Mouse (Mus musculus) CH12.LX (cell line): ENCODE data around the gene Tgfa.

Experiments used
- CTCF ChIP-seq, 2 experiments: IDR thresholded peaks in 1 of 2; conservative IDR thresholded peaks in 1 of 2; 2 replicates each; pipeline ENCODE4 v1.5.1; 2011 to 2012; ENCODE audit warnings: low read depth in 2 of 2, low read length in 2 of 2, improper control_type of control experiment in 1 of 2, inconsistent platforms in 1 of 2, mild to moderate bottlenecking in 1 of 2, moderate library complexity in 1 of 2
- ELF1 ChIP-seq: IDR thresholded peaks from 2 replicates; pipeline ENCODE4 v1.6.1; 2014; ENCODE audit warnings: low read depth, mild to moderate bottlenecking, inconsistent platforms, low read length, improper control_type of control experiment
- EP300 ChIP-seq: IDR thresholded peaks from 2 replicates; pipeline ENCODE4 v1.6.1; 2011; ENCODE audit warnings: low read length, improper control_type of control experiment
- HCFC1 ChIP-seq: IDR thresholded peaks from 2 replicates; pipeline ENCODE4 v1.6.1; 2012; ENCODE audit warnings: low read depth, mild to moderate bottlenecking, inconsistent platforms, low read length, improper control_type of control experiment
- JUND ChIP-seq: conservative IDR thresholded peaks from 2 replicates; pipeline ENCODE4 v1.6.1; 2011; ENCODE audit warnings: low read depth, low read length, improper control_type of control experiment
- MAZ ChIP-seq: IDR thresholded peaks from 2 replicates; pipeline ENCODE4 v1.6.1; 2012; ENCODE audit warnings: low read depth, mild to moderate bottlenecking, inconsistent platforms, low read length, improper control_type of control experiment, moderate library complexity
- POLR2A ChIP-seq: IDR thresholded peaks from 2 replicates; pipeline ENCODE4 v1.6.1; 2011; ENCODE audit warnings: low read depth, mild to moderate bottlenecking, improper control_type of control experiment, low read length
- TCF12 ChIP-seq: IDR thresholded peaks from 2 replicates; pipeline ENCODE4 v1.6.1; 2014; ENCODE audit warnings: low read depth, mild to moderate bottlenecking, inconsistent platforms, low read length, improper control_type of control experiment
- USF1 ChIP-seq: IDR thresholded peaks from 2 replicates; pipeline ENCODE4 v1.6.1; 2014; ENCODE audit warnings: low read depth, mild to moderate bottlenecking, inconsistent platforms, low read length, improper control_type of control experiment
- USF2 ChIP-seq: conservative IDR thresholded peaks from 2 replicates; pipeline ENCODE4 v1.6.1; 2011; ENCODE audit warnings: low read depth, low read length, improper control_type of control experiment
- ZC3H11A ChIP-seq: IDR thresholded peaks from 2 replicates; pipeline ENCODE4 v1.6.1; 2012; ENCODE audit warnings: low read depth, mild to moderate bottlenecking, inconsistent platforms, low read length, improper control_type of control experiment
- ZKSCAN1 ChIP-seq: IDR thresholded peaks from 2 replicates; pipeline ENCODE4 v1.6.1; 2012; ENCODE audit warnings: low read depth, inconsistent platforms, low read length, improper control_type of control experiment, borderline replicate concordance
- ZMIZ1 ChIP-seq: IDR thresholded peaks from 2 replicates; pipeline ENCODE4 v1.6.1; 2012; ENCODE audit warnings: low read depth, mild to moderate bottlenecking, inconsistent platforms, low read length, improper control_type of control experiment

DNA sequence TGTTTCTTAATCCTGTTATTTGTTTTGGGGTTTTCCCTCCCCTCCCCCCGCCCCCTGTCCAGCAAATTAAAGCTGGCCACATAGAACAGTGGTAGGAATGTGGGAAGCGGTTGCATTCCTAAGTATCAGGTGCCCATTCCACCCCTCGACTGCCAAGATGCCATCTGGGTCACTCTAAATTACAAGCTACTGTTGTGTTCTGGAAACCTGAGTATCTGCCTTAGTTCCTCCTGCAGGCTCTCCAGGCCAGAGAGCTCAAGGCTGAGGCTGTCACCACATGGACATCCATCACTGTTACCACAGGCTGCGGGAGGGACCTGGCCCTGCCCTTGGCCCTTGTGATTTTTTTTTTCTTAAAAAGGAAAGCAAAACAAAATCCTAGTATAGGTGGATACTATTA lies 25.9 kb upstream of the Tgfa start:
- TF ChIP-seq USF2 (no peak), EP300 (no peak), CTCF (conservative IDR thresholded peaks at IDR 0.05 in 1 of 2, IDR thresholded peaks at IDR 0.05 in 1 of 2; ENCODE audit: low read depth in 2 of 2, low read length in 2 of 2) (no peak), ZKSCAN1 (no peak), POLR2A (no peak), USF1 (no peak), ZMIZ1 (no peak), ZC3H11A (no peak), TCF12 (no peak), MAZ (no peak), HCFC1 (no peak), ELF1 (no peak), JUND (no peak)
